Mouse (Mus musculus): Measurements from ENCODE around the gene Ckb.

- TF ChIP-seq POLR2A (IDR thresholded peaks at IDR 0.05; ENCODE audit: control insufficient read depth in 1 of 2, insufficient read depth in 1 of 2, low read depth in 1 of 2, low read length in 2 of 2, poor library complexity in 1 of 2) (no peak), E2F4 (IDR thresholded peaks at IDR 0.05; ENCODE audit: borderline replicate concordance, low read depth, low read length) (no peak), GATA1 (IDR thresholded peaks at IDR 0.05; ENCODE audit: low read depth, low read length) (no peak), MAX (IDR thresholded peaks at IDR 0.05; ENCODE audit: low read length) (no peak), CTCF (IDR thresholded peaks at IDR 0.05 in 2 of 3, conservative IDR thresholded peaks at IDR 0.05 in 1 of 3; ENCODE audit: control insufficient read depth in 1 of 3, insufficient read depth in 1 of 3, low read depth in 2 of 3, low read length in 3 of 3, poor library complexity in 1 of 3, severe bottlenecking in 1 of 3) (no peak), MYC (IDR thresholded peaks at IDR 0.05; ENCODE audit: low read depth, low read length) (no peak), EP300 (IDR thresholded peaks at IDR 0.05; ENCODE audit: low read depth in 1 of 2, low read length in 2 of 2) (no peak), TAL1 (IDR thresholded peaks at IDR 0.05; ENCODE audit: low read length) (no peak), POLR2AphosphoS5 (IDR thresholded peaks at IDR 0.05; ENCODE audit: borderline replicate concordance, low read depth, low read length) (no peak), ZMIZ1 (IDR thresholded peaks at IDR 0.05; ENCODE audit: low read depth, low read length) (no peak), ZNF384 (IDR thresholded peaks at IDR 0.05; ENCODE audit: low read depth, low read length) (no peak), ELF1 (IDR thresholded peaks at IDR 0.05; ENCODE audit: low read depth, low read length) (no peak), RAD21 (IDR thresholded peaks at IDR 0.05; ENCODE audit: low read depth, low read length) (no peak)
These were observed 16.4 kb downstream of the Ckb start for GRCm38 (mm10) chr12:111655695-111656094.
